Mouse (Mus musculus) cerebellum, adult 9-10 months (tissue): ENCODE measurements around the gene Cpm.
"Not testable (repeated sequence)": the region's sequence is repeated elsewhere in the genome, so short reads cannot be mapped to it uniquely, and the experiment has no call there.

Source experiments
- DNase-seq: peaks from one replicate; pipeline ENCODE4 v3.0.0; 2022

Cpm gene

DNA sequence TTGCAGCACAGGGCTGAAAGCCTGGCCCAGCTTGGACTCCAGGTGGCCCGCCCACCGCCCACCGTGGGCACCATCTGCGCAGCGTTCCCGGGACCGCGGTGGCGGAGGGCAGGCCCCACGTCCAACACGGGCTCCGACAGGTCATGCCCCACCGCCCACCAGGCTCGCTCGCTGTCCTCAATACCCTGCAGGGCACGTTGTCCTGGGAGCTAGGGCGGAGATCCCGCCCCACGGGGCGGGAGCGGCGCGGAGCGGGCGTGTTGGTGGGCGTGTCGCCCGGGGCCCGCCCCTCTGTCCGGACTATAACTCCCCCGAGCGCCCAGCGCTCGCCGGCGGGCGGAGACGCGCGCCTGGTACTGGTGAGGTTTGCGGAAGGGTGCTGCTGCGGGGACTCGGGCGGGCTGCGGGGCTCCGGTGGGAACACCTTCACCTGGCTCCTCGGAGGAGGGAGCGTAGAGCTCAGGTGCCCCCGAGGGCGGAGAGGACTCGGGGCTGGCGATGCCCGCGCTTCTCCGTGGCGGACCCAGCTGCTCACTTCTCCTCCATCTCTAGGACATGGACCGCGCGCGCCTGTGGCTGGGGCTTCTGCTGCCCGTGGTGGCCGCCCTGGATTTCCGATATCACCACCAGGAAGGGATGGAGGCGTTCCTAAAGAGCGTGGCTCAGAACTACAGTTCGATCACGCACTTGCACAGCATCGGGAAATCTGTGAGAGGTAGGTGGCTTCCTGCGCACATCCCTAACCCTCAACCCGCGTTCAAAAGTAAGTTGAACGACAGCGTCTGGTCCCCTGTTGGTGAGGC, at the start of gene Cpm:
TSS of gene Cpm (plus strand) at position 332 of the 803 bp plus-strand sequence.
- DNase-seq, result no peak

DNA sequence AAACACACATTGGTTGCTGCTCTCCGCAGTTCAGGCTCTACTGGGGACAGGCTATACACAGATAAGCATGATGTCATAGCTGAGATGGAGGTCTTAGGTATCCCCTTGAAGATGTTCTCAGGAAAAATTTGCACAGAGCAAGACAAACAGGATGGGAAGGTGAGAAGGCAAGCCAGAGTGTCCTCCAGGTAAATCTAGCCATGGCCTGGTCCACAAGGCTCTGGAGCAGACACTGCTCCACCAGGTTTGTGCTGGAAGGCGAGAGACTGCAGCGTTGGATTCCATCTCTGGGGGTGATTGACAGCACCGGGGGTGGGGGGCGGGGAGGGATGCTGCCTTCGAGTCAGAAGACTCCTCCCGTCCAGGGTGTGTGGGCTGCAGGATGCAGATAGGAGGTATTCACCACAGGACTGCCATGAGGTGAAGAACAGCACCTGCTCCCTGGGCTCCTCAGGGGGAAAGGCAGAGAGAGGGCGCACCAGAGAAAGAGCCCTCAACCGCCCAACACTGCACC, 49.5 kb upstream of the Cpm start:
- no peak for DNase-seq

DNA sequence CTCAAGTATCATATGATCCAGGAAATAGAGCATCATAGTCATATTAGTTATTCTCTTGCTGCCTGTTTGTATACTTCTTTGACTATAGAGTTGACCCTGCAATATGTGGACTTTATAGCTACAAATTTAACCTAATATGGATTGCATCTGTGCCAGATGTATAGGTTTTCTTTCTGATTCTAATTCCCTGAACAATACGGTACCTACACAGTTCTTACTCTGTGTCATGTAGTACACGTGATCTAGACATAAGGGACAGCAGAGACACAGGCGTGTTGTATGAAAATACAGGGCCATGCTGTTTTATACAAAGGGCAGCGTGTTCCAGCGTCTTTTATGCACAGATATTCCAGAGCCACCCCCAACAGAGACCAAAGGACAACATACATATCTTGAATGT, 48.9 kb upstream of the Cpm start:
- no peak for DNase-seq

DNA sequence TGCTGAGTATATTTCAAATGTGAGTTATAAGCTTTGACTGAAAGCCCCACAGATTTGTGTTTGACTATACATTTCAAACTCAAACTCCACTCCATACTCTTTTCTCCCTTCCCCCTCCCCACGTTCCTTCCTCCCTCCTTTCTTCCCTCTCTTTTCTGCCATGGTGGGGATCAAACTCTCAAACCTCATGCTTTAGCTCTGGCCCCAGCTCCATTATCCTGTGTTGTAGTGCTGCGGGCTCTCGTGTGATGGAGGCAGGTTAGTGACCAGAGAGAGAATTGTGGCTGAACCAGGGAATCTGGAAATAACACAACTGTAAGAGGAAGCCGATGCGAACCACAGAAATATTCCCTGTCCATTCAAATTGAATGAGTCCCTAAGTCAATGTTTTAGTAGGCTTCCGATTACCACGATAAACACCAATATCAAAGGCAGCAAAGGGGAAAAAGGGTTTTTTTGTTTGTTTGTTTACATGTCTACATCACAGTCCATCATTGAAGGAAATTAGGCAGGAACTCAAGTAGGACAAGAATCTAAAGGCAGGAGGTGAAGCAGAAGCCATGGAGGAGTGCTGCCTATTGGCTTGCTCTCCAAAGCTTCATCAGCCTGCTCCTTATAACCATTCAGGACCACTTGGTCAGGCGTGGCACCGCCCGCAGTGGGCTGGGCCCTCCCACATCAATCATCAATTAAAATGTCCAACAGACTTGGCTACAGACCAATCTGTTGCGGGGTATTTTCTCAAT, 48.1 kb upstream of the Cpm start:
- DNase-seq, result no peak

DNA sequence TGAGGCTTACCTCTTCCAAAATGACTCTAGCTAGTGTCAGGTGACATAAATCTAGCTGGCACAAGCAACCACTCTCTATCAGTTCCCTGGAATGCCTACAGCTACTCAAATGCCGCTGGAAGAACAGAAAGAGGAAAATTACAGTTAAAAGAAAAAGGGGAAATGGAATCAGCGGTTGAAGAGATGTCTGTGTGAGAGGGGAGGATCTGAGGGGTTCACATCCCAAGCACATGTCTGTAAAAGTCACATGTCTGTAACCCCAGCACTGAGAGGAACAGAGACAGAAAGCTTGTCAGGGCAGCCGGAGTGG, 47.6 kb upstream of the Cpm start:
- DNase-seq, result no peak

DNA sequence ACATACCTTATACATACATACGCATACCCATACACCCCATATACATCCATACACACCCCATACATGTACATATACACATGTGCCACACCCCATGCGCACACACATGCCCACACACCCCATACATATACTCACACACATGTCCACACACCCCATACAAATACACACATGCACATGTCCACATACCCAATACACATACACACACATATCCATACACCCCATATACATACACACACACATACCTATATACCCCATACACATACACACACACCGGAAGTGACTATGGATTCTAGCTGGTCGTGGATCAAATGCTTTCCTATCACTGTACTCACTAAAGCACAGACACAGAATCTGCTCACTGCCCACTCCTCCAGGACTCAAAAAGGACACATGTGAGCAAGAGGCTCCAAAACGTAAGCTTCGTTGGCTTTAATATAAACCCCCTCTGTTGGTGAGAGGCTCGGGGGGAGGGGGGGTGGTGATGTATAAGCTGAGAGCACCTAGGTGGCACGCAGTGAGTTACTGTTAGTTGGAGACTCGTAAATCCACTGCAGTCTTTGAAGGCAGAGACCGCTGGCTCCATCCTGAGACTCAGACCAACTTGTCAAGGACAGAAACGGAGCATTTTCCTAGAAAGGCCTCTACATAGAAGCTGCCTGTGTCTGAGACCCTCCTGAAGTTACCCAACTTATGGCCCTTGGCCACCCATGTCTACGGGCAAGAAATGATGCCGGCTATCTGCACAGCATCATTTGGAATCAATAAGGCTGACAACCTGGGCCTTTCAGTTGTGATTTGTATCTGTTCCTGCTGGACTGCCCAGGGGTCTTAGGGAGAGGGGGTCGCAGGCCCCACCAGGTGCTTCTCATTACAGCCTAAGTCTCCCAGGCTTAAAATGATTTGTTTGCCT, 45.9 kb upstream of the Cpm start:
- no peak for DNase-seq

DNA sequence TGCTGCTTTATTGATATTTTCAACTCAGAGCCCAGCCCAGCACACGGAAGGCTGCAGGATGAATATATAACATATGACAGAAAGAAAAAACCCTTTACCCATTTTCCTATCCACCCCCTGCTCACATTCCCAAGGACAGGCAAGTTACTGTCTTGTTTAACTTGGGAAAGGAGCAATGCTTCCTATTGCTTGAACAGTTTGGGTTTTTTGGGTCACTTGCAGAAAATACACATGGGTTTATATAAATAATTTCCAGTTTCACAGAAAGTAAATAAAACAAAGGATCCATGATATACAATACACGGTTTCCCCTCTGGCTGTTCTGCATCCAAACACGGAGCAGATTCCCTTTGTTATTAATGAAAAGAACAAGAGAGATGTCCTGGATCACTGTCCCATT, 45.2 kb upstream of the Cpm start:
- DNase-seq, result no peak

DNA sequence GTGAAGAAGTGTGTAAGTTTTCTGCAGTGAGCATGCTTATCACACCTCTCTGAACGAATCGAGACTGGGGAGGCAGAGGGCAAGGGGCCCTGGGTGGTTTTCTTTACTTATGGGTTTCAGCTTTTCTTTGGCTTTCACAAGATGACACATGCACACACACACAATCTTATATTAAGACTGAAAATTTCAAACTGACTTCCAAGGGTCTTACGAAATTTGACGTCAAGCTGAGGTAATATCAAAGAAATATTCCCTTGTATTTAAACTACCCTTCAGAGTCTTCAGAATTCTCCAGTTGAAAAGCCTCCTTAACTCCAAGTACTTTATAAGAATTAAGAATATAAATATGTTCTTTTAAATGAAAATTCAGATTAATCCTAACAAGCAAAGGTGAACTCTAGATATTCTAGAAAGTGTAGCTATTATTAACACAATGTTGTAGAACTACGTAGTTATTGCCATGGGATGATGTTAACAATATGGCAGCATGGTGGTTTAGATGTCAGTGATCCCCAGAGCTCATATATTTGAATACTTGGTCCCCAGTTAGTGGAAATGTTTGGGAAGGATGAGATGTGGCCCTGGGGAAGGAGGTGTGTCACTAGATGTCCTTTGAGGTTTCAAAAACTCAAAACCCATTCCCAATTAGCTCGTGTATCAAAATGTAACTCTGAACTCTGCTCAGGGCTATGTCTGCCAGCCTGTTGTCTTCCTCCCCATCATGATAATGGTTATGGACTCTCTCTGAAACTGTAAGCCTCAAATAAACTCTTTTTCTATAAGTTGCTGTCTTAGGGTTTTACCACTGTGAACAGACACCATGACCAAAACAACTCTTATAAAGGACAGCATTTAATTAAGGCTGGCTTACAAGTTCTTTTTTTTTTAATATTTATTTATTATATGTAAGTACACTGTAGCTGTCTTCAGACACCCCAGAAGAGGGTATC, 44.5 kb upstream of the Cpm start:
- no peak for DNase-seq

DNA sequence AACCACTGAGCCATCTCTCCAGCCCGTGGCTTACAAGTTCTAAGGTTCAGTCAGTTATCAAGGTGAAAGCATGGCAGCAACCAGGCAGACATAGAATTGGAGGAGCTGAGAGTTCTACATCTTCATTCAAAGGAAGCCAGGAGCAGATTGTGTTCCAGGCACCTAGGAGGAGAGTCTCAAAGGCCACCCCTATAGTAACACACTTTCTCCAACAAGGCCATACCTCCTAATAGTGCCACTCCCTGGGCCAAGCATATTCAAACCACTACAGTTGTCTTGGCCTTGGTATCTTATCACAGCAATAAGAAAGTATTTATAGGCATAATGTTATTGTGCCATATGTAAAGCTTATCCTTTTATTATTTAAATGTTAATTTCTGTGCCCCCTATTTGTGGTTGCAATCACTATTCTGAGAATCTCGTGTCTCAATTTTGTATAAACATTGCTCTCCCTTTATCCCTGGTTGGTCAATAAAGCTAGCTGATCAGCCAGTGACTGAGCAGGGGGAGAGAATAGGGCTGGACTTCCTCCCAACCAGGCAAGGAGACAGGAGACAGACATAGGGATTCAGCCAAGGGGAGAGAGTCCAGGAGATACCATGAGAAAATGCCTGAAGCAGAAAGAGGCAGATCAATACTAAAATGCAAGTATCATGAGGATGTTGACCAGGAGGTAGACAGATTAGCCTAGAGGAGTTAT, 43.5 kb upstream of the Cpm start:
- no peak for DNase-seq

DNA sequence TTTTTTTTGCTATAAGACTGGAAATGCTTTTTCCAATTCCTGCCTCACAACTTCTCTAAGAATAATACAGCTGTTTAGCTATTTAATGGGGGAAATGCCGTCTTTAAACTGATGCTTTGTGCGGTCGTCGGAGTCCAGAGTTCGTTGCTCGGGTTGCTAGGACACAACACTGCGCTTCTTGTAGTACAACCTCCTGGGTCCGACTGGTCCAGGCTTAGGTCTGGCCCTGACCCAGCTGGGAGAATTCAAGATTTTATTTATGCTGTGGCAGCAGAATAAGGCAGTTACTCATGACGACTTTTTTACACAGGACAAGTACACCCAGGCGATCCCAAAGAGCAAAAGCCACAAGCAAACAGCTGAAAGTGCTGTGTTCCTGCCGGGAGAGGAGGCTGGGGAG, 42.4 kb upstream of the Cpm start:
- no peak for DNase-seq

DNA sequence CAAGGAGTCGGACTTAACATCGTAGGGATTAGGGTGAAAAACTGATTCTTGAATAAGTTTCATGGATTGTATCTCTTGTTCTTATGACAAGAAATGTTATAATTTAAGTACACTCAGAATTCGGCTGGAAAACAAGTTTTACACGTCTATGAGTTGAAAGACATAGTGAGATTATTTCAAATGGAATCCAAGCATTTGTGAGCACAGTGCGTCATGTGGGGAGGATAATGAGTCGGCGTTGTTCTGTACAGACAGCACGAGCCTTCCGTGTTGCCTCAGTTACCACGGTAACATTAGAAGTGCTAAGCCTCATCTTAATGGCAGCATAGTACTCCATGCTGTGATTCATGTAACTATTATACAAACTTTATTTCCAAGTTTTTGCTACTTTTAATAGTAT, 42.0 kb upstream of the Cpm start:
- no peak for DNase-seq

DNA sequence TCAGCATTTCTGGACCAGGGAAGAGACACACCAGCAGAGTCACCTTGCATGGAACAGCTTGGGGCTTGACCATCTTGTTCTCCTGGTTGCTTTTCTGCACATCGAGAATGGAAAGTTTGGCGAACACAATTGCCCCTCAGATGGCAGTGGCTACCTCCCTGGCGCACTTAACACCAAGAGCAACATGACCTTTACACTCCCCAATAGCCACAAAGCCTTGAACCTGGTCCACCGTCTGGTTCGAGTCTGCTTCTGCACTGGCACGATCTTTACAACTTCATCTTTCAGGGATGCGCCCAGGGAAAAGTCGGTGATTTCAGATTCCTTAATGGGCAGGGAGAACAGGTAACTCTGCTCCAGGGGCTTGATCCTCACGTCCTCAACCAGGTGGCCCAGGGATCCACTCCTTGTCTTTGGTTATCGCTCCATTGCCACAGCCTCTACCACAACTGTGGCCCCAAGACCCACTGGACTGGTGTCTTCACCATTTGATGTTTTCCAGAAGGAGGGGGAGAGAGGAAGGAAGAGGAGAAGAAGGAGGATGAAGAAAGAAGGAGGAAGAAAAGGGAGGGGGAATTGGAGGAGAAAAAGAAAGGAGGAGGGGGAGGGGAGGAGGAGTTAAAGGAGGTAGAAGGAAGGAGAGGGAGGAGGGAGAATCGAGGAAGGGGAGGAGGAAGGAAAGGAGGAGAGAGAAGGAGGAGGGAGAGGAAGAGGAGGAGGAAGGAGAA, 40.7 kb upstream of the Cpm start:
- DNase-seq, result not testable (repeated sequence)

DNA sequence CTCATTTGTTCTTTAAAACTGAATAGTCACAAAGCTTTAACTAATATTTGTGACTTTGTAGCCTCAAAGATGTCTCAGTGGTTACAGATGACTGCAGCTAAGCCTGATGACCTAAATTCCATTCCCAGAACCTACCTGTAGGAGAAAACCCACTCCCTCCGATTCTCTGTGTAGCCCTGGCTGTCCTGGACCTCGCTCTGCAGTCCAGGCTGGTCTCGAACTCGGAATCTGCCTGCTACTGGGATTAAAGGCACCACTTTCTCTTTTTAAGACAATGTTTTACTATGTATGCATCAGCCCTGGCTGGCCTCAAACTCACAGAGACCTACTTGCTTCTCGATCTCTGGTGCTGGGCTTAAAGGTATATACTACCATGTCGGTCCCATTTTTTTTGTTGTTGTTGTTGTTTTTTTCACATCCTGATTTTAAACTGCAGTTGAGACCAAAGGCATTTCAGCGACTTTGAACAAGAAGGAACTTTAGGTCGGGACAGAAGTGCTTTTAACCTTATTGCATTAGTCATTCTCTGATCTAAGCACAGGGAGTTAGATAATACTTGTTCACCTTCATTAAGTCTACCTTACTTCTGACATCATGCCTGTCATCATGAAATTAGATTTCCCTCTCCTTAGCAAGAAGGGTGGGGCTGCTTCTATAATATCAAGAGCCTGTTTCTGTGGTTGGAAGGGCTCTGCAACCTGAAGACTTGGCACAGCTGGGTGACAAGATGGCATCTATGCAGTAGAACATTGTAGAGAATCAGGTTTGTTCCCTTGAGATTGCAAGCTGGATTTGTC, 40.0 kb upstream of the Cpm start:
- DNase-seq, result no peak

DNA sequence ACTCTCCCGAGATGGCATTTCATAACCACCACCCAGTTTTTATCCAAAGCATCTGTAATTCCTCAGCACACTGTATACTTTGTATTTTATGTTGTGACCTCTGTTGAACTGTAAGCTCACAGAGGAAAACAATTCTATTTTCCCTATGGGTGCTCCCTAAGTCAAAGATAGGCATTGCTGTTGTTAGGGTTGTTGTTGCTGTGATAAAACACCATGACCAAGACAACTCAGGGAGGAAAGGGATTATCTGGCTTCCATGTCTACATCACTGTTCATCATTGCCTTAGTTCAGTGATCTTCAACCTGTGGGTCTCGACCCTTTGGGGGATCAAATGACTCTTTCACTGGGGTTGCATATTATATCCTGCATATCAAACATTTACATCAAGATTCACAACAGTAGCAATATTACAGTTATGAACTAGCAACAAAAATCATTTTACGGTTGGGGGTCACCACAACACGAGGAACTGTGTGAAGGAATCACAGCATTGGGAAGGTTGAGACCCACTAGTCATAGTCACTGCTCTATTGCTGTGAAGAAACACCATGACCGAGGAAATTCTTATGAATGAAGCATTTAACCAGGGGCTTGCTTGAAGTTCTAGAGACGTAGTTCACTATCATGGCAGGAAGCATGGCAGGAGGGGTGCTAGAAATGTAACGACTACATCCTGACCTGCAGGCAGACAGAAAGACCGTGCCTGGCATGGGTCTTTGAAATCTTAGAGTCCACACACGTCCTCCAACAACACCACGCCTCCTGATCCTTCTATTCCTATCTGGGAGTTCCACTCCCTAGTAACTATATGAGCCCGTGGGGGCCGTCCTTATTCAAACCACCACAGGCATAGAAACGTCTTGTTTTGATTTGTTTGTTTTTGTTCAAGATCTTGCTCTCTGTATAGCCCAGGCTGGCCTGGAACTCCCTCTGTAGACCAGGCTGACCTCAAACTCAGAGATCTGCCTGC, 38.7 kb upstream of the Cpm start:
- DNase-seq, result no peak

DNA sequence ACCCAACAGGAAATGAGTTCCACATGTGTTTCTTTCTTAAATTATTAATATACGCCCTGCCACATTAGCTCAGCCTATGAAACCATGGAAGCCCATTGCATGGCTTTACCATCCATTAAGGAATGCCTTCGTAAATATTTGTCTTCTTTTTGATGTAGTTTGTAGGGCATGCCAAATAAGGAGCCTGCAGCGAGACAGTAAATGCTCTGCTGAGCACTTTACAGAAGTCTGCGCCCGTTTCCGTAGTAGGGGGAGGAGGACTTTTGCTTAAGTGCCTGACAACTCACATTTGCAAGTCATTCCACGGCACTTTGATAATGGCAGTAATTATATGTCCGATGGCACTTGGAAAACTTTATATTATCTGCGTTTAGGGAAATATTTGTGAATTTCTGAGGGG, 37.5 kb upstream of the Cpm start:
- no peak for DNase-seq

DNA sequence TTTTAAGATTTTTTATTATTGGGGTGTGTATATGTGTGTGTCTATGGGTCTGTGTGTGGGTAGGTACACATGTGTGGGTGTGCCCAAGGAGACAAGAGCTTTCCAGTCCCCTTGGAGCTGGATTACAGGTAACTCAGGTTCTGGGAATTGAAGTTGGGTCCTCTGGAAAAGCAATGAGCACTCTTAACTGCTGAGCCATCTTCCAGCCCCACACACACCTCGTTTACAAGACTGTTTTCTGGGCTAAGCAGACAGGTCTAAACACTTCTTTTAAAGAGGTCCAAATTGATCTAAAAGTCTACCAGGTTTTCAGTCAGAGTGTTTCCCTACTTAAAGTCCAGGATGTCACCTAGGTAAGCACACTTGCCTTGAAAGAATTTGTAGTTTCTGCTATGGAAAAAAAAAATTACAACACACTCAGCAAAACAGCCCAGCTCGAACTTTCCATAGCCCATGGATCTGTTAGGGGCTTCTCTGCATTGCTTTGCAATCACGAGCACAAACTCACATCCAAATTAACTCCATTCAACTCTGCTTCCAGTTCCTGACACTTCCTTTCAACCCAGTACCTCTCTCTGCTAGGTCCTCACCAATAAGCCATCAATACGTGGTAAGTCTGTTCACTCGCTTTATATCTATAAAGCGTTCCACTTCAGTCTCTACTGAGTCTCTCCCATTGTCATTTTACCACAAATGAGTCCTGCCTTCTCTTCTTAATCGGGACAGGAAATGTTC, 36.8 kb upstream of the Cpm start:
- DNase-seq, result no peak

DNA sequence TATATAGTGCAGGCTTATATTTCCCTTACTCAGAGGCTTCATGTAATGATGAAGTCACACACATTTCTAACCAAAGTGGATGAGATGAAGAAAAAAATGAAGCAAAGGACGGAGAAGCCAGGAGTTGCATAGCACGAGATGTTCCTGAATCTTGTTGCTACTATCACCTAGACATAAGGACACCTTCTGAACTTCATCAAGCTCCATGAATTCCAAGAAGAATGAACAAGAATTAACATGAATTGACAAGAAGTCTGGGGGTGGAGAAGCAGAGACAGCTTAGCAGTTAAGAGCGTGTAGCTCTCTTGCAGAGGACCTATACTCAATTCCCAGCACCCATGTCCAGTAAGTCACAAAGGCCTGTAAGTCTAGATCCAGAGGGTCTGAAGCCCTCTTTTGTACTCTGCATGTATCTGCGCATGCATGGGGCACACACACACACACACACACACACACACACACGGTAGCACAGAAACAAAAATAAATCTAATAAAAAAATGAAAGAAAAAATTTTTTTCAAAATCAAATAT, 36.2 kb upstream of the Cpm start:
- DNase-seq, result no peak

DNA sequence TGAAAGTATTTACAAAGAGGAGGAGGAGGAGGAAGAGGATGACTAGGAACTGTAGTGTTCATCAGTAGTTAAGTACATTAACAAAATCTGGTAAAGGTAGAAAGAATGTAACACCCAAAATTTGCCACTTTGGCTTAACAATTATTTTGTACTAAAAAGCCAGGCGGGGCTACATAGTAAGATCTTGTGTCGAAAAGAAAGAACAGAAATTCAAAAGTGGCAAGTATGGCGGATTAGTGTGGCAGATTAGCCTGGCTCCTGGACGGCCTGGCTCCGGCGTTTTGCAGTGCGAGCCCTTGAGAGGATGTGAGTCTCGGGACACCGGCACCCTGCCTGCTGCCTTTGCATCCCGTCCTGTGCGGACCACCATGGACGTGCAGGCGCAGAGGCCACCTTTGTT, 35.4 kb upstream of the Cpm start:
- no peak for DNase-seq
